Mouse (Mus musculus): Measurements from ENCODE around the gene BC048562.

DNA sequence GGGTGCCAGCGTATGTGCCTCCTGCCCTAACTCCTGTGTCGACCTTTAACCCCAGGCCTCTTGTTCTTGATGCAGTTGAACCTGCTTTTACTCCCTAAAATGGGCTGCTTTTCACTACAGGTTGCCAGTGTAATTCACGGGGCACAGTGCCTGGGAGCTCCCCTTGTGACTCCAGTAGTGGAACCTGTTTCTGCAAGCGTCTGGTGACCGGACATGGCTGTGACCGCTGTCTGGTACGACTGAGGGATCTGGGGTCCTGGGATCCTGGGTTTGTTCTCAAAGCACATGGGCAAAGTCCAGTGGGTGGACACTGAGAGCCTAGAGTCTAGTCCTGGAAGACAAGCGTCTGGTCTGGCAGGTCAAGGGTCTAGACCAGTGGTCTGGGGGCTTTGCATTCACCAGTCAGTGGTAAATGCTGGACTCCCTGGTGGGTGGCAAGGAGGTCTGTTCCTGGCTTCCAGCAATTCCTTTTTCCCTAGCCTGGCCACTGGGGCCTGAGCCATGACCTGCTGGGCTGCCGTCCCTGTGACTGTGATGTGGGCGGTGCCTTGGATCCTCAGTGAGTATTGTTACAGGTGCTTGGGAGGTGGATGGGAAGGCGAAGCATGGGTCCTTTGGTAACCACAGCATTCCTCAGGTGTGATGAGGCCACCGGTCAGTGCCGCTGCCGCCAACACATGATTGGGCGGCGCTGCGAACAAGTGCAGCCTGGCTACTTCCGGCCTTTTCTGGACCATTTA is 46.9 kb downstream of the BC048562 start:
- no peak for TF ChIP-seq POLR2A (IDR thresholded peaks at IDR 0.05; ENCODE audit: borderline replicate concordance, extremely low read depth, insufficient read depth, insufficient read length, poor library complexity, severe bottlenecking)
- TF ChIP-seq CTCF (IDR thresholded peaks at IDR 0.05; ENCODE audit: borderline replicate concordance, extremely low read depth, insufficient read depth, insufficient read length) = no peak
